In genomic region chr13:46008831-46009666, GRCm38 (mm10) we compare ENCODE assay signal across 8 mouse cellular contexts. TPM values are rescaled to one million over a fixed set of nuclear protein-coding genes. Genes with fewer than 3 reads are reported as not detected.
DNase-seq lines count a peak whose midpoint lies in the region; ATAC-seq and TF ChIP-seq lines count a peak whose summit lies in the region.

No protein-coding gene starts in this region.

- peaks cover 3% of the 10 kb centered on the region; the same call in 1 of the 2 replicates for H3K27me3 ChIP-seq in heart, embryonic 12.5 days (replicated peaks)
- H3K27me3 ChIP-seq in forebrain, embryonic 13.5 days, result no peaks in the 10 kb centered on the region
- H3K27me3 ChIP-seq in limb, embryonic 14.5 days (ENCODE audit: control insufficient read depth, insufficient read depth, low read length), result no peaks in the 10 kb centered on the region

- no peaks in the 10 kb centered on the region for H3K9me3 ChIP-seq in heart, embryonic 12.5 days (replicated peaks)
- H3K9me3 ChIP-seq in forebrain, embryonic 13.5 days (replicated peaks), result no peaks in the 10 kb centered on the region
- no peaks in the 10 kb centered on the region for H3K9me3 ChIP-seq in limb, embryonic 14.5 days (ENCODE audit: control insufficient read depth, low read length)

- 20% methylated on average over 30 of the region's 30 CpGs for WGBS in heart, embryonic 12.5 days
- 6% methylated on average over 30 of the region's 30 CpGs for WGBS in forebrain, embryonic 13.5 days
- WGBS in limb, embryonic 14.5 days, result 9% methylated on average over 30 of the region's 30 CpGs

- H3K4me3 ChIP-seq in heart, embryonic 12.5 days, result peak overlapping the region; percentile 21
- peak overlapping the region; percentile 20 for H3K4me3 ChIP-seq in forebrain, embryonic 13.5 days
- H3K4me3 ChIP-seq in limb, embryonic 14.5 days (replicated peaks; ENCODE audit: low read length), result no peak overlapping the region

- peak overlapping the region; percentile 65 for H3K4me2 ChIP-seq in heart, embryonic 12.5 days
- peak overlapping the region; percentile 54 for H3K4me2 ChIP-seq in forebrain, embryonic 13.5 days
- peak overlapping the region; percentile 35 for H3K4me2 ChIP-seq in limb, embryonic 14.5 days (replicated peaks; ENCODE audit: low read depth, low read length, severe bottlenecking)

- H3K27ac ChIP-seq in heart, embryonic 12.5 days (ENCODE audit: poor library complexity, severe bottlenecking), result no peak overlapping the region
- peak overlapping the region; percentile 27 for H3K27ac ChIP-seq in forebrain, embryonic 13.5 days
- no peak overlapping the region for H3K27ac ChIP-seq in limb, embryonic 14.5 days (replicated peaks; ENCODE audit: low read depth, low read length)

- peaks cover 26% of the 10 kb centered on the region for H3K4me1 ChIP-seq in heart, embryonic 12.5 days (replicated peaks)
- peaks cover 46% of the 10 kb centered on the region for H3K4me1 ChIP-seq in forebrain, embryonic 13.5 days
- H3K4me1 ChIP-seq in limb, embryonic 14.5 days (ENCODE audit: control insufficient read depth, insufficient read depth, low read length), result peaks cover 23% of the 10 kb centered on the region

- DNase-seq in heart, postnatal 4 days, result no peak
- DNase-seq in MN1 (ENCODE audit: low spot score), result peak; percentile 21
- DNase-seq in limb, embryonic 14.5 days (ENCODE audit: low spot score), result peak; percentile 47
- DNase-seq in yolk sac, embryonic 10.5 days (ENCODE audit: low spot score), result no peak
- DNase-seq in urinary bladder, adult 2 months (ENCODE audit: low spot score), result no peak
- no peak for DNase-seq in lung, postnatal 4 days

- peak overlapping the region; percentile 35; the same call in 1 of the 2 replicates for H3K9ac ChIP-seq in heart, embryonic 12.5 days
- peak overlapping the region; percentile 57 for H3K9ac ChIP-seq in forebrain, embryonic 13.5 days
- H3K9ac ChIP-seq in limb, embryonic 14.5 days (ENCODE audit: low read depth, low read length, severe bottlenecking), result peak overlapping the region; percentile 28

- no peak for TF ChIP-seq POLR2A in limb, embryonic 14.5 days (IDR thresholded peaks at IDR 0.05; ENCODE audit: borderline replicate concordance, extremely low read depth, insufficient read depth, insufficient read length)

- no peak for ATAC-seq in heart, embryonic 12.5 days (ENCODE audit: insufficient number of reproducible peaks, low FRiP score)
- ATAC-seq in forebrain, embryonic 13.5 days, result peak; percentile 34; the same call in 1 of the 2 replicates
- peak; percentile 38; the same call in 1 of the 2 replicates for ATAC-seq in limb, embryonic 14.5 days (ENCODE audit: low FRiP score, low read depth)

- H3K36me3 ChIP-seq in heart, embryonic 12.5 days, result no peaks in the 10 kb centered on the region
- H3K36me3 ChIP-seq in forebrain, embryonic 13.5 days (ENCODE audit: poor library complexity, severe bottlenecking), result no peaks in the 10 kb centered on the region
- H3K36me3 ChIP-seq in limb, embryonic 14.5 days (ENCODE audit: control insufficient read depth, insufficient read depth, low read length), result no peaks in the 10 kb centered on the region

RNA-seq across cellular contexts. Expression of gene Atxn1, which starts 44.2 kb away (rescaled TPM):
- 7.1 and 7.7 TPM in 2 replicates for polyA plus RNA-seq in heart, embryonic 12.5 days (2016; fragmentation: Nextera tagmentation; extraction: Ambion mirVana)
- total RNA-seq in heart, postnatal 4 days (2021), result 10 to 100 TPM; 44.4 to 45.6 TPM
- 7.7 and 8.7 TPM in 2 replicates for polyA plus RNA-seq in forebrain, embryonic 13.5 days (2015; fragmentation: Nextera tagmentation; extraction: Ambion mirVana)
- 5.3 and 6.4 TPM in 2 replicates for polyA plus RNA-seq in limb, embryonic 14.5 days (2012; rRNA removed)
- 3.3 and 3.4 TPM in 2 replicates for polyA plus RNA-seq in limb, embryonic 14.5 days (2014; fragmentation: Nextera tagmentation; extraction: Ambion mirVana)
- polyA plus RNA-seq in urinary bladder, adult 2 months (2012; rRNA removed), result 12.4 and 17.5 TPM in 2 replicates

Comparison
In these comparisons a context has a peak if more than half of its experiments do, and no peak if none do; other contexts are left out.
1. DNase-seq: peak in MN1 (single experiment) and limb, embryonic 14.5 days (single experiment); none in heart, postnatal 4 days (single experiment), yolk sac, embryonic 10.5 days (single experiment), urinary bladder, adult 2 months (single experiment) and lung, postnatal 4 days (0 of 2).
2. Peak in every context shown above with its lines, with median percentiles within 50 percentile points of each other: H3K4me2 ChIP-seq and H3K9ac ChIP-seq.